Mouse (Mus musculus) ES-Bruce4 (cell line): ENCODE data around the gene Ndufs7.

ENCODE experiments used
- EP300 ChIP-seq: IDR thresholded peaks from 2 replicates; pipeline ENCODE4 v1.6.1; 2011; ENCODE audit warnings: low read depth, low read length; ENCODE audit not compliant: insufficient read depth
- POLR2A ChIP-seq: IDR thresholded peaks from one replicate; pipeline ENCODE4 v1.8.1; 2011; ENCODE audit warnings: low read length; ENCODE audit not compliant: insufficient read depth

DNA sequence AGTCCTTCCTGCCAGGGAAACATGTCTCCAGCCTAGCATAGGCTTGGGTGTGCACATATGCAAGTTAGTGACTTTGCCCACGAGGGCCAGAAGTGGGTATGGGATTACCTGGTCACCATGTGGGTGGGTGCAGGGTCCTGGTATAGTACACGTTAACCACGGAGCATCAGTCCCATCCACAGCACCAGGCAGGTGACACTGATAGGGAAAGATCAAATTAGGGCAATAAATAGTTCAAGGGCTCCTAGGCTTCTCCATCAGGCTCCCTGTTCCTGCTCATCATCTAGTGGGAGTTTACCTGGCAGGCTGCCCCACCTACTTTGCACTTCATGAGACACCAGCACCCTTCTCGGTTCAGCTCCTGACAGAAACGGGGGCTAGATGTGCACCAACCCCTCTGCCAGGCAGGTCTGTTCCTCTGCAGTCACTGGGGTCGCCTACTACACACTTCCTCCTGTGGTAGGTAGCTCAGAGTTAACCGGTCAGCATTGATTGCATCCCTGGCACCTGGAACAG, 45.9 kb downstream of the Ndufs7 start:
- no peak for TF ChIP-seq EP300
- no peak for TF ChIP-seq POLR2A
